Mouse (Mus musculus): ENCODE measurements at regions not wholly inside any gene's neighbourhood (a gene's known extent, or its start where the extent isn't known, plus 50 kb on each side); places are given as distances from the start of the nearest gene placed in this dataset.

- H3K27me3 ChIP-seq (ENCODE audit: control insufficient read depth, insufficient read depth, low read length), result no peaks in the 10 kb centered on the region
- no peaks in the 10 kb centered on the region for H3K9me3 ChIP-seq (ENCODE audit: control insufficient read depth, low read length)
- H3K36me3 ChIP-seq (ENCODE audit: control insufficient read depth, insufficient read depth, low read length), result no peaks in the 10 kb centered on the region
- H3K4me1 ChIP-seq (ENCODE audit: control insufficient read depth, insufficient read depth, low read length), result no peaks in the 10 kb centered on the region
- DNase-seq (ENCODE audit: low spot score) (peak; percentile 35), ATAC-seq (ENCODE audit: insufficient number of reproducible peaks, low FRiP score, low TSS enrichment, low read depth) (peak; percentile 60; the same call in 1 of the 2 replicates)
- H3K4me3 ChIP-seq (ENCODE audit: low read depth, low read length), result no peak overlapping the region
- H3K9ac ChIP-seq (ENCODE audit: low read length), result no peak overlapping the region
- H3K27ac ChIP-seq (replicated peaks; ENCODE audit: low read depth, low read length), result no peak overlapping the region
- H3K4me2 ChIP-seq (ENCODE audit: low read depth, severe bottlenecking), result no peak overlapping the region
- WGBS, result 56% methylated on average over 7 of the region's 7 CpGs
Observed at GRCm38 (mm10) chr4:28298911-28299353, 514.0 kb upstream of the Epha7 start.

GRCm38 (mm10) chr4:28300018-28300440, 512.9 kb upstream of the Epha7 start:
- ATAC-seq (ENCODE audit: insufficient number of reproducible peaks, low FRiP score, low TSS enrichment, low read depth) (no peak), DNase-seq (ENCODE audit: low spot score) (no peak)
- Histone ChIP-seq H3K9ac (ENCODE audit: low read length) (no peak overlapping the region), H3K27ac (replicated peaks; ENCODE audit: low read depth, low read length) (no peak overlapping the region), H3K4me3 (ENCODE audit: low read depth, low read length) (no peak overlapping the region), H3K4me1 (ENCODE audit: control insufficient read depth, insufficient read depth, low read length) (no peaks in the 10 kb centered on the region), H3K4me2 (ENCODE audit: low read depth, severe bottlenecking) (no peak overlapping the region), H3K9me3 (ENCODE audit: control insufficient read depth, low read length) (no peaks in the 10 kb centered on the region), H3K36me3 (ENCODE audit: control insufficient read depth, insufficient read depth, low read length) (no peaks in the 10 kb centered on the region), H3K27me3 (ENCODE audit: control insufficient read depth, insufficient read depth, low read length) (no peaks in the 10 kb centered on the region)
- 68% methylated on average over 13 of the region's 13 CpGs for WGBS

- Histone ChIP-seq H3K4me2 (ENCODE audit: low read depth, severe bottlenecking) (no peak overlapping the region), H3K27me3 (ENCODE audit: control insufficient read depth, insufficient read depth, low read length) (no peaks in the 10 kb centered on the region), H3K9ac (ENCODE audit: low read length) (no peak overlapping the region), H3K9me3 (ENCODE audit: control insufficient read depth, low read length) (no peaks in the 10 kb centered on the region), H3K4me1 (ENCODE audit: control insufficient read depth, insufficient read depth, low read length) (no peaks in the 10 kb centered on the region), H3K4me3 (ENCODE audit: low read depth, low read length) (no peak overlapping the region), H3K36me3 (ENCODE audit: control insufficient read depth, insufficient read depth, low read length) (no peaks in the 10 kb centered on the region), H3K27ac (replicated peaks; ENCODE audit: low read depth, low read length) (no peak overlapping the region)
- ATAC-seq (ENCODE audit: insufficient number of reproducible peaks, low FRiP score, low TSS enrichment, low read depth) (no peak), DNase-seq (ENCODE audit: low spot score) (no peak)
- WGBS, result 76% methylated on average over 1 of the region's 1 CpGs
Observed at GRCm38 (mm10) chr4:28301686-28302085, 511.2 kb upstream of the Epha7 start.

- Histone ChIP-seq H3K4me2 (ENCODE audit: low read depth, severe bottlenecking) (no peak overlapping the region), H3K36me3 (ENCODE audit: control insufficient read depth, insufficient read depth, low read length) (no peaks in the 10 kb centered on the region), H3K4me3 (ENCODE audit: low read depth, low read length) (no peak overlapping the region), H3K9ac (ENCODE audit: low read length) (no peak overlapping the region), H3K9me3 (ENCODE audit: control insufficient read depth, low read length) (no peaks in the 10 kb centered on the region), H3K4me1 (ENCODE audit: control insufficient read depth, insufficient read depth, low read length) (no peaks in the 10 kb centered on the region), H3K27ac (replicated peaks; ENCODE audit: low read depth, low read length) (no peak overlapping the region), H3K27me3 (ENCODE audit: control insufficient read depth, insufficient read depth, low read length) (no peaks in the 10 kb centered on the region)
- ATAC-seq (ENCODE audit: insufficient number of reproducible peaks, low FRiP score, low TSS enrichment, low read depth) (no peak), DNase-seq (ENCODE audit: low spot score) (no peak)
- 81% methylated on average over 1 of the region's 1 CpGs for WGBS
Observed at GRCm38 (mm10) chr4:28331036-28331435, 481.9 kb upstream of the Epha7 start.

GRCm38 (mm10) chr4:28364566-28364965, 448.4 kb upstream of the Epha7 start:
- no peak overlapping the region for H3K9ac ChIP-seq (ENCODE audit: low read length)
- no peaks in the 10 kb centered on the region for H3K4me1 ChIP-seq (ENCODE audit: control insufficient read depth, insufficient read depth, low read length)
- no peaks in the 10 kb centered on the region for H3K36me3 ChIP-seq (ENCODE audit: control insufficient read depth, insufficient read depth, low read length)
- H3K4me2 ChIP-seq (ENCODE audit: low read depth, severe bottlenecking), result no peak overlapping the region
- DNase-seq (ENCODE audit: low spot score), result no peak
- no peak for ATAC-seq (ENCODE audit: insufficient number of reproducible peaks, low FRiP score, low TSS enrichment, low read depth)
- WGBS, result 81% methylated on average over 1 of the region's 1 CpGs
- no peaks in the 10 kb centered on the region for H3K9me3 ChIP-seq (ENCODE audit: control insufficient read depth, low read length)
- no peak overlapping the region for H3K27ac ChIP-seq (replicated peaks; ENCODE audit: low read depth, low read length)
- no peak overlapping the region for H3K4me3 ChIP-seq (ENCODE audit: low read depth, low read length)
- no peaks in the 10 kb centered on the region for H3K27me3 ChIP-seq (ENCODE audit: control insufficient read depth, insufficient read depth, low read length)

GRCm38 (mm10) chr4:28377087-28377486, 435.8 kb upstream of the Epha7 start:
- Histone ChIP-seq H3K4me2 (ENCODE audit: low read depth, severe bottlenecking) (no peak overlapping the region), H3K27ac (replicated peaks; ENCODE audit: low read depth, low read length) (no peak overlapping the region), H3K9ac (ENCODE audit: low read length) (no peak overlapping the region), H3K27me3 (ENCODE audit: control insufficient read depth, insufficient read depth, low read length) (no peaks in the 10 kb centered on the region), H3K4me3 (ENCODE audit: low read depth, low read length) (no peak overlapping the region), H3K9me3 (ENCODE audit: control insufficient read depth, low read length) (no peaks in the 10 kb centered on the region), H3K36me3 (ENCODE audit: control insufficient read depth, insufficient read depth, low read length) (no peaks in the 10 kb centered on the region), H3K4me1 (ENCODE audit: control insufficient read depth, insufficient read depth, low read length) (no peaks in the 10 kb centered on the region)
- DNase-seq (ENCODE audit: low spot score), result no peak
- ATAC-seq (ENCODE audit: insufficient number of reproducible peaks, low FRiP score, low TSS enrichment, low read depth), result no peak

- ATAC-seq (ENCODE audit: insufficient number of reproducible peaks, low FRiP score, low TSS enrichment, low read depth), result no peak
- H3K27ac ChIP-seq (replicated peaks; ENCODE audit: low read depth, low read length), result no peak overlapping the region
- no peak overlapping the region for H3K4me2 ChIP-seq (ENCODE audit: low read depth, severe bottlenecking)
- no peak overlapping the region for H3K4me3 ChIP-seq (ENCODE audit: low read depth, low read length)
- no peaks in the 10 kb centered on the region for H3K4me1 ChIP-seq (ENCODE audit: control insufficient read depth, insufficient read depth, low read length)
- no peaks in the 10 kb centered on the region for H3K9me3 ChIP-seq (ENCODE audit: control insufficient read depth, low read length)
- DNase-seq (ENCODE audit: low spot score), result no peak
- H3K9ac ChIP-seq (ENCODE audit: low read length), result no peak overlapping the region
- no peaks in the 10 kb centered on the region for H3K36me3 ChIP-seq (ENCODE audit: control insufficient read depth, insufficient read depth, low read length)
- WGBS, result 16% methylated on average over 1 of the region's 1 CpGs
- H3K27me3 ChIP-seq (ENCODE audit: control insufficient read depth, insufficient read depth, low read length), result no peaks in the 10 kb centered on the region
Observed at GRCm38 (mm10) chr4:28378661-28379060, 434.3 kb upstream of the Epha7 start.

GRCm38 (mm10) chr4:28424341-28424740, 388.6 kb upstream of the Epha7 start:
- ATAC-seq (ENCODE audit: insufficient number of reproducible peaks, low FRiP score, low TSS enrichment, low read depth) (no peak), DNase-seq (ENCODE audit: low spot score) (no peak)
- H3K4me3 ChIP-seq (ENCODE audit: low read depth, low read length), result no peak overlapping the region
- H3K36me3 ChIP-seq (ENCODE audit: control insufficient read depth, insufficient read depth, low read length), result no peaks in the 10 kb centered on the region
- no peaks in the 10 kb centered on the region for H3K27me3 ChIP-seq (ENCODE audit: control insufficient read depth, insufficient read depth, low read length)
- H3K9ac ChIP-seq (ENCODE audit: low read length), result no peak overlapping the region
- no peak overlapping the region for H3K27ac ChIP-seq (replicated peaks; ENCODE audit: low read depth, low read length)
- 75% methylated on average over 1 of the region's 1 CpGs for WGBS
- H3K4me2 ChIP-seq (ENCODE audit: low read depth, severe bottlenecking), result no peak overlapping the region
- H3K4me1 ChIP-seq (ENCODE audit: control insufficient read depth, insufficient read depth, low read length), result no peaks in the 10 kb centered on the region
- H3K9me3 ChIP-seq (ENCODE audit: control insufficient read depth, low read length), result no peaks in the 10 kb centered on the region

- Histone ChIP-seq H3K9ac (ENCODE audit: low read length) (no peak overlapping the region), H3K9me3 (ENCODE audit: control insufficient read depth, low read length) (no peaks in the 10 kb centered on the region), H3K4me3 (ENCODE audit: low read depth, low read length) (no peak overlapping the region), H3K4me2 (ENCODE audit: low read depth, severe bottlenecking) (no peak overlapping the region), H3K27me3 (ENCODE audit: control insufficient read depth, insufficient read depth, low read length) (no peaks in the 10 kb centered on the region), H3K27ac (replicated peaks; ENCODE audit: low read depth, low read length) (no peak overlapping the region), H3K36me3 (ENCODE audit: control insufficient read depth, insufficient read depth, low read length) (no peaks in the 10 kb centered on the region), H3K4me1 (ENCODE audit: control insufficient read depth, insufficient read depth, low read length) (no peaks in the 10 kb centered on the region)
- ATAC-seq (ENCODE audit: insufficient number of reproducible peaks, low FRiP score, low TSS enrichment, low read depth) (no peak), DNase-seq (ENCODE audit: low spot score) (no peak)
- 81% methylated on average over 1 of the region's 1 CpGs for WGBS
Observed at GRCm38 (mm10) chr4:28440161-28440560, 372.8 kb upstream of the Epha7 start.

Data from limb, embryonic 11.5 days (tissue).